Mouse (Mus musculus) MN1 (cell line): ENCODE measurements around the gene Strap.

Source experiments
- DNase-seq: peaks from one replicate; pipeline ENCODE4 v3.0.0-alpha.2; 2016; ENCODE audit warnings: low spot score

Strap gene

DNA sequence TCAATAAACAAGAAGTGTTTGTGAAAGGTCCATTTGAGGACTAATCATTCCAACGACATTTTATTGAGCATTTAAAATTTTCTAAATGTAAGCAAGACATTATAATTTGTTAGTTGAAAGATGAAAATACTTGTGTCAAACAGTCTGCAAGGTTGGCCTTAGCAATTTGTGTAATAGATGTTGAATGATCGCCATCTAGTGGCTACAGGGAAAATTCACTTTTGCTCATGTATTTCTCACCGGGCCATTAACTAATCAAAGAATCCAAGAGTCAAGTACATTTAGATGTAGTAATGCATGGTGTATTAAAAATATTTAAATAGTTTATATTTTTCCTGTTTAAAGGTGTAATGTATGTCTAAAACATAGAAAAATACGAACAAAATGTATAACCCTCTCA lies 11.0 kb upstream of the Strap start:
- peak; percentile 72 for DNase-seq

DNA sequence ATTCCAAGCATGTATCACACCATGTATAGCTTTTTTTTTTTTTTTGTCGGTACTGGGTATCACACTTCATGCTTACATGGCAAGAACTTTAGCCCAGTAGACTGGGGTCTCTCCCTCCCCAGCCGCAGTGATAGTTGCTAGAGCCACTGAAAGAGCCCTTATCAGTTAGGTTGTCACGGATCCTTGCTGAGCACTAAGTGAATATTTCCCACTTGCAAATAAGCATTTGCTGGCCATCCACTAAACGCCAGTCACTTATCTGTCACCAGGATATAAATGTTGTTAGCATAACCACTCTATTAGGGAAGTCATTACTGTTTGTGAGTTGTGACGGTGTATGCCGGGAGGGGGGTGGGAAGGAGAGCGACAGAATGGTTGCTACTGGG lies 425 bp upstream of the Strap start:
- no peak for DNase-seq

DNA sequence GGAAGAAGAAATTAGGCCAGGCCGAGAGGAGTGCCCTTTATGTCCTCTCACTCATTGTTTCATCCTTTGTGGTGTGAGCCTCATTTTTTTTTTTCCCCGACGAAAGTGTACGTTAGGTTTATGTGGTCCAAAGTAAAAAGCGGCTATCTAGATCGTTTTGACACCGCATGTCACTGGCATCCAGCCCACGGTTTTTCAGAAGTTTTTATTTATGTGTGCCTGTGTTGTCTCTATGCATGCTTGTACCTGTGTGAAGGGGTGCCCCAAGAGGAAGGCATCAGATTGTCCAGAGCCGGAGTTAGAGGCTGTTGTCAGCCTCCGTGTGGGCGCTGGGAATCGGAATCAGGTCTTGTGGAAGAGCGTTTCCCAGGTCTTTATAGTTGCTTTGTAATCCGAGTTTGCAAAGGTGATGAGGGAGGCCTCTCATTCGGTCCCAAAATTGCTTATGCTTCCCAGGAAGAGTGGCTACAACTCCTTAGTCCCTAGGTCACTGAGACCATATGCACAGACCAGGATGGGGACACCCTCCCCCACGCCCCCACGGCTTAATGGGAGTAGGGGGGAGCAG lies 877 bp downstream of the Strap start:
- DNase-seq: peak; percentile 31

DNA sequence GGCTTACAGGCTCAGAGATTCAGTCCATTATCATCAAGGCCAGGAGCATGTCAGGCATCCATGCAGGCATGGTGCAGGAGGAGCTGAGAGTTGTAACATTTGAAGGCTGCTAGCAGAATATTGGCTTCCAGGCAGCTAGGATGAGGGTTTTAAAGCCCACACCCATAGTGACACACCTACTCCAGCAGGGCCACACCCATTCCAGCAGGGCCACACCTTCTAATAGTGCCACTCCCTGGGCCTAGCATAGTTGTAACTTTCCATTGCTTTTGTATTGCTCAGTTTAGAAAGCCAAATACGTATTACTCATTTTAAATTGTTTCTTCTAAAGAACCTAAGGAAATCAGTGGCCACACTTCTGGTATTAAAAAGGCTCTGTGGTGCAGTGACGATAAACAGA lies 6.1 kb downstream of the Strap start:
- no peak for DNase-seq

GRCm38 (mm10) chr6:137744700-137745099 lies 9.8 kb downstream of the Strap start:
- no peak for DNase-seq

- peak; percentile 50 for DNase-seq
Measured at GRCm38 (mm10) chr6:137747174-137747928, 12.5 kb downstream of the Strap start.

DNA sequence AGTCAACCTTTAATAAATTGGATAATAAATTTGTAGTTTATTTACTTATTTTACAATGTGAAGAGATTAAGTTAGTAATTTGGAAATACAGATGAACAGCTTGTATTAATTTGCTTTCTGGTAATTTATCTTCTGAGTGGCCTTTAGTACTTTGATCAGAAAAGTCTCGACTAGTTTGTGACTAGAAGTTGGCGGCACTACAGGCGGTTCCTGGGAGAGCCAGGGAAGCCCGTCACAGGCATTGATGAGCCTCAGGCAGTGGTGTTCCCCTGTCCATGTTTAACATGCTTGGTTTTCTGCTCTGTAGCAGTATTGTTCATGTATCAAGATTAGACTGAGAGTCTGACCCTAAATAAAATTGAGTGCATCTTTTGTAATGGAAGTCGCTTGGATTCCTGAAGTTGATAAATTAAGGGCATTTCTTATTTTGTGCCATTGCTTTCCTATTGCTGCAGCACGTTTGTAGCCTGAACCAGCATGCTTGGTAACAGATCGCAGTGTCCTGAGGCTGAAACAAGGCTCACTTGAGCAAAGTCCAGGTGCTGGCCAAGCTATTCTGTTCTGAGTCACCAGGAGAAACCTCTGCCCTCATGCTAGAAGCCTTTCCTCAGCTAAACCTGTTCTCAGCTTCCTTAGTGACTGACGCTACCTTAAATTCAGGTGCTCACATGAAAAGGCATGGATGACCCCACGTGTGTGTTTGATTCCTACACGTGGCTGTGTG lies 16.8 kb downstream of the Strap start:
- DNase-seq: no peak

- no peak for DNase-seq
Measured at GRCm38 (mm10) chr6:137752275-137752655, 17.4 kb downstream of the Strap start.

GRCm38 (mm10) chr6:137754056-137754856 lies 19.4 kb downstream of the Strap start, which contains the start of gene Dera:
Gene Dera, plus strand, starts transcription at chr6:137754546.
- peak; percentile 66 for DNase-seq

- no peak for DNase-seq
Measured at GRCm38 (mm10) chr6:137754857-137755232, 20.0 kb downstream of the Strap start.

GRCm38 (mm10) chr6:137756310-137756709 lies 21.4 kb downstream of the Strap start:
- peak; percentile 32 for DNase-seq

GRCm38 (mm10) chr6:137757891-137758290 lies 23.0 kb downstream of the Strap start:
- no peak for DNase-seq

- no peak for DNase-seq
Measured at GRCm38 (mm10) chr6:137759681-137760080, 24.8 kb downstream of the Strap start.

- DNase-seq: no peak
Measured at GRCm38 (mm10) chr6:137760966-137761365, 26.1 kb downstream of the Strap start.

DNA sequence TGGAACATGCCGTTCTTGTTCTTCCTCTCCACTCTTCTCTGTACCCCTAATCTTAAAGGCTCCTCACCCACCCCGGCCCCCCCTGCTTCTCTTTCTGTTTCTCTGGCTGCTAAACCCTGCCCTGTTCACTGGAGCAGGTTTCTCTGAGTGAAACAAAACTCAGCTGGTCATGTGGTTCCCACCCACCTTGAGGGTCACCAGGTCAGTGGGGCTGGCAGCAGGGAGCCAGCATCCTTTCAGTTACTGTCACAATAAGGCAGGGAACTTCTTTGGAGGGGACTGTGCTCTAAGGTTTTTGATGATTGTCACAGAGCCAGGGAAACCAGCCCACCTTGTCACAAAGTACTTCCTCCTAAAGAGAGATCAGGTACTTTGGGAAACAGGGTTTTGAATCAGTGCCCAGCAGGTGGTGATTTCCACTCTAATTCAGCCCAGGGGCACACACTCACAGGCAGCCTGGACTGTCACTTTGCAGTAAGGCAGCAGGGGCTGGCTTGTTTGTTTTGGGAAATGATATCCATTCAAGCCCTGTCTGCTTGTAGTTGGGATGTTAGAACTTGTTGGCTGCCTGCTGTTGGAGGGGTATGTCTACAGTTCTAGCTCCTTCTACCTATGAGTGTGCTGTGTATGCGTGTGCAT lies 29.8 kb downstream of the Strap start:
- DNase-seq: no peak

GRCm38 (mm10) chr6:137766177-137766576 lies 31.3 kb downstream of the Strap start:
- DNase-seq: no peak

GRCm38 (mm10) chr6:137771621-137772250 lies 36.9 kb downstream of the Strap start:
- DNase-seq: no peak

GRCm38 (mm10) chr6:137772918-137773636 lies 38.2 kb downstream of the Strap start:
- no peak for DNase-seq

DNA sequence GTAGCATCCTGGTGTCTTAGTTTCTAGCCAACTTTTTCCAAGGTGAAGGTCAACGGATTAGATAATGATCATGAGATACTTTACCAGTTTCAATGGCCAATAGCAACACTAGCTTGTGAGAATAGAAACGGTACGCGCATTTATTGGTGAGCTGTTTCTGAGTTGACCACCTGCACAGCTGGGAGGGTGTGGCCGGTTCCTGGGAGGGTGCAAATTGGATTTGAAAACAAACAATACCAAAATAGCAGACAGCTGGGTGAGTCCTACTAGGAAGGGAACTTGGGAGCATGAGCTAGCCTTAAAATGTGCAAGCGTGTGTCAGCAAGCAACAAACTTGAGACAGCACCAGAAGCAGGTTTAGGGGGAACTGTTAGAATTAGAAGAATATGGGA lies 38.8 kb downstream of the Strap start:
- no peak for DNase-seq

- DNase-seq: no peak
Measured at GRCm38 (mm10) chr6:137774166-137774565, 39.3 kb downstream of the Strap start.

GRCm38 (mm10) chr6:137775159-137775558 lies 40.3 kb downstream of the Strap start:
- no peak for DNase-seq
